Mouse (Mus musculus): ENCODE results near the gene Synpo2. TPM values are rescaled to one million over a fixed set of nuclear protein-coding genes. Genes with fewer than 3 reads are reported as not detected.

Synpo2 gene
- 1.1 and 1.7 TPM in 2 replicates for polyA plus RNA-seq (2014; fragmentation: Nextera tagmentation; extraction: Ambion mirVana)

DNA sequence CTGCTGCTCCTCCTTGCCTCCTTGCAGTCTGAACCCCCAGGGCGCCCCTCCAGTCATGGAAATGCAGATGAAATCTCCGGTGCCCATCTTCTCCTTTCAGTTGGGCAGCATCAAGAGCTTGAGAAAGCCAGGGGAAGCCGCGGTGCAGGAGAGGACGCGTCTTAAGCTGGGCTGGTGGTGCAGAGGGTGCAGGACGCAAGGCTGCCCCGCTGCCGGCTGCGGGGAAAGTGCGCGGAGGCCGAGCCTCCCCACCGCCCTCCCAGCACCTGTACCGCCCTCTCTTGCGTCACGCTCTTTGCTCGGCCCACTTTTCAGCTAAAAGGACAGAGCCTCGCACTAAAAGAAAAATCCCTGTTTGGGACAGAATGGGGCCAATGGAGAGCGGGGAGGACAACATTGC, at the start of gene Synpo2:
Synpo2 (minus strand) TSS at position 229 of the 400 bp plus-strand sequence.
- Histone ChIP-seq H3K4me2 (ENCODE audit: low read length) (peak within 1 kb of the TSS; percentile 85), H3K36me3 (ENCODE audit: control insufficient read depth, insufficient read depth, low read length) (no peaks in the 10 kb centered on the region), H3K4me1 (ENCODE audit: control insufficient read depth, insufficient read depth, low read length) (peaks cover 4% of the 10 kb centered on the region; the same call in 1 of the 2 replicates), H3K4me3 (ENCODE audit: low read depth, low read length) (peak within 1 kb of the TSS; percentile 41), H3K27ac (ENCODE audit: low read depth, low read length) (no peak within 1 kb of the TSS), H3K9ac (ENCODE audit: low read length) (peak within 1 kb of the TSS; percentile 58), H3K9me3 (replicated peaks; ENCODE audit: control insufficient read depth, low read length) (0 out of 2 replicates have a peak, but pooled peaks cover 2% of the 10 kb centered on the region), H3K27me3 (replicated peaks; ENCODE audit: control insufficient read depth, insufficient read depth, low read length) (no peaks in the 10 kb centered on the region)
- DNase-seq (ENCODE audit: low spot score) (peak; percentile 65), ATAC-seq (peak; percentile 85)
- under 1% methylated on average over 20 of the region's 20 CpGs for WGBS

DNA sequence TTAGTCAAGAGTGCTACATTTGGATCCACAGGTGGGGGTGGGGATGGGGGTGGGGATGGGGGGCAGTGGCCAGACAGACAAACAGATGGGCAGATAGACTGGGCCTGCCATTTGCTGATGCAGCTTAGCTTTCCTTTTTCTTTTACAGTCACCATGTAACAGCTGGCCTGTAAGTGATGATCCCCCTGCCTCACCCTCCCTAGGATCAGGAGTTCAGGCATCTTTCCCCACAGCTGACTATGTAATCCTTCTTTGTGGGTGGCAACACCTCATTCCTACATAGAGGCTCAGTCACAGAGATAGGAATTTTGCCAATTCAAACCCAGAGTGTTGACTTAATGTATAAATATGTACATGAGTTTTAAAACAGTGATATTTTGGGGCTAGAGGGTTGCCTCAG, 49.7 kb upstream of the Synpo2 start:
- H3K4me3 ChIP-seq (ENCODE audit: low read depth, low read length) = no peak overlapping the region
- no peak for ATAC-seq

DNA sequence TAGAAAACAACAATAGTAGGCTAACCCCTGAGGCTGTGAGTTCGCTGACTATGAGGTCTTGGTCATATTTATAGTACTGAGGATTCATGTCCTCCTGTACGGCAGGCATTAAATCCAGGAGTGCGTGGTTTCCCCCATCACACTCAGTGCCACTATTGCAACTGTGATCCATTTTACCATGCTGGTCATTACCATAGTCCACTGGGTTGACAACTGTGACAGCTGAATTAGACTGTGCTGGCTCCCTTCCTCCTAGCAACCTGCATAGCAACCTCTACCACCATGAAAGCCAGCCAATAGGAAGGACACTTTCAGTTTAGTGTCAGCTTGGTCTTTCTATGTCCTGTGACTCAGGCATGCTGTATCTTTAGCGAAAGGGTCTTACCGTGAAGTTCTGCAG, 48.3 kb upstream of the Synpo2 start:
- no peak overlapping the region for H3K4me2 ChIP-seq (ENCODE audit: low read length)
- WGBS = 93% methylated on average over 5 of the region's 5 CpGs

More for the DNA sequence above, 49.7 kb upstream of the Synpo2 start:
- no peak overlapping the region for H3K27ac ChIP-seq (ENCODE audit: low read depth, low read length)
- no peak for DNase-seq (ENCODE audit: low spot score)
- H3K36me3 ChIP-seq (ENCODE audit: control insufficient read depth, insufficient read depth, low read length) = no peaks in the 10 kb centered on the region
- no peak overlapping the region for H3K9ac ChIP-seq (ENCODE audit: low read length)
- H3K4me2 ChIP-seq (ENCODE audit: low read length) = no peak overlapping the region
- H3K4me1 ChIP-seq (ENCODE audit: control insufficient read depth, insufficient read depth, low read length) = no peaks in the 10 kb centered on the region
- H3K9me3 ChIP-seq (replicated peaks; ENCODE audit: control insufficient read depth, low read length) = no peaks in the 10 kb centered on the region
- no peaks in the 10 kb centered on the region for H3K27me3 ChIP-seq (replicated peaks; ENCODE audit: control insufficient read depth, insufficient read depth, low read length)

DNA sequence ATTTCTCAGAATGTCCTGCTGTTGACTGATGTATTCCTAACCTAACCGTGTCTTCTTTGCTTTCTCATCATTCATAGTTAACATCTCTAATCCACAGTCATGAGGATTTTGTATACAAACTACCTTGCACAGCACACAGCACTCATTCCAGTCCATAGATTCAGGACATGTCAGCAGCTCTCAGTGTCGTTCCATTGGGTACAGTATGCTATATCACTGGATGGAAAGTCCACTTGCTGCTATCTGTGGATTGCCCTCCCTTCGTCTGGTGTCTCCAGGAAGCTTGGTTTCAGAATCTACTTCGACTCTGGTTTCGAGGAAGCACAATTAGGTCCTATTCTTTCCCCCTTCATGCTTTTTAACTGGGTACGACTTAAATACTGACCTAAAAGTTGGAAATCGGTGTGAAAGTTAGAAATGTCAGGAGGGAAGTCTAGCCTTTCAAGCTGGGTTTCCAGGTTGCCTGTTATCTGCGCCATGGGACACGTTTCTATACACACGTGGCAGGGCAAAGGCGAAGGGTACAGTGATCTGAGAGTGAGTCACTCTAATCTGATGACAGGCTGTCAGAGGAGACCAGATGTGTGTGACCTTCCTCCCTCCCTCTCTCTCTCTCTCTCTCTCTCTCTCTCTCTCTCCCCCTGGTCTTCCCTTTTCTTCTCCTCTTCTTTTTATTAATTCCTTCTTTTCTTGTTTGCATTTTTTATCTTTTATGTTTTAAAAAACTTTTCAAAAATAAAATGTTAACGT, 47.1 kb upstream of the Synpo2 start:
- no peaks in the 10 kb centered on the region for H3K27me3 ChIP-seq (replicated peaks; ENCODE audit: control insufficient read depth, insufficient read depth, low read length)
- no peaks in the 10 kb centered on the region for H3K4me1 ChIP-seq (ENCODE audit: control insufficient read depth, insufficient read depth, low read length)
- H3K4me2 ChIP-seq (ENCODE audit: low read length) = no peak overlapping the region
- DNase-seq (ENCODE audit: low spot score) (no peak), ATAC-seq (no peak)
- H3K4me3 ChIP-seq (ENCODE audit: low read depth, low read length) = no peak overlapping the region
- H3K27ac ChIP-seq (ENCODE audit: low read depth, low read length) = no peak overlapping the region
- no peaks in the 10 kb centered on the region for H3K9me3 ChIP-seq (replicated peaks; ENCODE audit: control insufficient read depth, low read length)
- H3K9ac ChIP-seq (ENCODE audit: low read length) = no peak overlapping the region
- H3K36me3 ChIP-seq (ENCODE audit: control insufficient read depth, insufficient read depth, low read length) = no peaks in the 10 kb centered on the region
- 88% methylated on average over 12 of the region's 12 CpGs for WGBS

More for the DNA sequence above, 48.3 kb upstream of the Synpo2 start:
- H3K27me3 ChIP-seq (replicated peaks; ENCODE audit: control insufficient read depth, insufficient read depth, low read length) = no peaks in the 10 kb centered on the region
- no peak for ATAC-seq
- H3K9ac ChIP-seq (ENCODE audit: low read length) = no peak overlapping the region
- no peak overlapping the region for H3K27ac ChIP-seq (ENCODE audit: low read depth, low read length)
- no peak overlapping the region for H3K4me3 ChIP-seq (ENCODE audit: low read depth, low read length)
- H3K9me3 ChIP-seq (replicated peaks; ENCODE audit: control insufficient read depth, low read length) = no peaks in the 10 kb centered on the region
- H3K36me3 ChIP-seq (ENCODE audit: control insufficient read depth, insufficient read depth, low read length) = no peaks in the 10 kb centered on the region
- no peak for DNase-seq (ENCODE audit: low spot score)
- H3K4me1 ChIP-seq (ENCODE audit: control insufficient read depth, insufficient read depth, low read length) = no peaks in the 10 kb centered on the region

DNA sequence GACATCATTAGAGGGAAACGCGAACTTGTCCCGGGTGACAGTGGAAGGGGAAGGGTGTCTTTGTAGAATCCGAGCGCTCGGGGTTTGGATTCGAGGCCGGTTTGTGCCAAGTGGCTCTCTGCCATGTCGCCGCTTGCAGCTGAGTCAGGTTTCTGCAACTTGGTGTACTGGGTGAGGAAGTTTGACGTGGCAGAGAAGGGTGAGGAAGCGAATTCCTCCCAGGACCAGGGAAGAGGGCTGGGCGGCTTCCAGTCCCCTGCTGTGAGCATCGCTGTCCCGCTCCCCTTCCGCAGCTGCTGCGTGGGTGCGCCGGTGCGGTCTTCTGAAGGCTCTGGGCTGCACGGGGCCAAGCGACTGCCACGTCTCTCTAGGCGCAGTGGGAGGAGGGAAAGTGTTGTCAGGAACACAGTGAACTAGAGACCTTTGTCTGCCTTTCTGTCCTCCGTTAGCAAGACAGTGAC, 31.8 kb upstream of the Synpo2 start:
- WGBS = under 1% methylated on average over 25 of the region's 25 CpGs
- peak; percentile 51 for DNase-seq (ENCODE audit: low spot score)
- no peaks in the 10 kb centered on the region; the same call in 1 of the 2 replicates for H3K4me1 ChIP-seq (ENCODE audit: control insufficient read depth, insufficient read depth, low read length)
- H3K27ac ChIP-seq (ENCODE audit: low read depth, low read length) = no peak overlapping the region
- peak; percentile 57 for ATAC-seq
- no peaks in the 10 kb centered on the region for H3K27me3 ChIP-seq (replicated peaks; ENCODE audit: control insufficient read depth, insufficient read depth, low read length)
- no peaks in the 10 kb centered on the region for H3K9me3 ChIP-seq (replicated peaks; ENCODE audit: control insufficient read depth, low read length)
- peak overlapping the region; percentile 59 for H3K4me3 ChIP-seq (ENCODE audit: low read depth, low read length)
- H3K9ac ChIP-seq (ENCODE audit: low read length) = peak overlapping the region; percentile 55
- H3K36me3 ChIP-seq (ENCODE audit: control insufficient read depth, insufficient read depth, low read length) = no peaks in the 10 kb centered on the region
- H3K4me2 ChIP-seq (ENCODE audit: low read length) = peak overlapping the region; percentile 89

DNA sequence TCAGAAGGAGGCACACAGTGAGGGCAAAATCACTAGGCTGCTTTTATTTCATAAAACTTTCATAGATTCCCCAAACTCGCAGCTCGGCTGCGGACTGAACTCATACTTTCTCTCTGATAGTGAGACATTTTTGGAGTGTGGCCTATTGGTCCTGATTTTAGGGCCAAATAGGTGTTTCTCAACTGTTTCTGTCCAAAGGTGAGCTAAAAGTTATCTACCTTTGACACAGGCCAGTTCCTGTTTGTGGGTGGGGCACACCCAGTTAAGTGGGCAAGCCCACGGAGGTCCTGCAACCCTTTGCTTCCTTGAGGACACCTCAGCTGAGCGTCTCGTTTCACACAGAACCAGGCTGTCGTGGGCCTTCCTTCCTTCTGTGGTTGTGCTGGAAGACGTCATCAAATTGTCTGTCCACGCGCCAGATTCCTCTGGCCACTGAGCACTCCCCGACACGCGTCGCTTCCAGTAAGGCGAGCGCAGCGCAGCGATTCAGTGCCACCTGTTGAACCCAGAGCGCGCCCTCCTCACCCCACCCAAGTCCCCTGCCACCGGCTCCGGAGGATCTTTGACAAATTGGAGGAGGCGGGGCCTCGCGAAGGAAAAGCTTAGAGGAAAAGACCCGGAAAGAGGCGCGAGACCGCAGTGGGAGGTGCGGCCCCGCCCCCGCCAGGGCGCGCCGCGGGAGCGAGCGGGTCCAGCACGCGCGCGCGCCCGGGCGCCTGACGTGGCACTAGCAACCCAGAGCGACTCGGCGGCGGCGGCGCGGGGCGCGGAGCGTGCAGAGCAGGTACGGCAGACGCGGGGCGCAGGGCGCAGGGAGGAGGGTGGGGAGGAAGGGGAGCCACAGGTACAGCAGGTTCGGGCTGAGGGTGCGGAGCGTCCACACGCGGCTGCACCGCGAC, 31.1 kb upstream of the Synpo2 start, which contains the start of gene Sec24d:
Sec24d (plus strand) TSS at position 703 of the 899 bp plus-strand sequence.
- H3K4me3 ChIP-seq (ENCODE audit: low read depth, low read length) = peak within 1 kb of the TSS; percentile 59
- no peaks in the 10 kb centered on the region for H3K9me3 ChIP-seq (replicated peaks; ENCODE audit: control insufficient read depth, low read length)
- ATAC-seq (peak; percentile 93), DNase-seq (ENCODE audit: low spot score) (peak; percentile 81)
- no peaks in the 10 kb centered on the region; the same call in 1 of the 2 replicates for H3K4me1 ChIP-seq (ENCODE audit: control insufficient read depth, insufficient read depth, low read length)
- peak within 1 kb of the TSS; percentile 89 for H3K4me2 ChIP-seq (ENCODE audit: low read length)
- H3K9ac ChIP-seq (ENCODE audit: low read length) = peak within 1 kb of the TSS; percentile 55
- no peaks in the 10 kb centered on the region for H3K36me3 ChIP-seq (ENCODE audit: control insufficient read depth, insufficient read depth, low read length)
- no peaks in the 10 kb centered on the region for H3K27me3 ChIP-seq (replicated peaks; ENCODE audit: control insufficient read depth, insufficient read depth, low read length)
- WGBS = 4% methylated on average over 64 of the region's 68 CpGs
- H3K27ac ChIP-seq (ENCODE audit: low read depth, low read length) = no peak within 1 kb of the TSS

DNA sequence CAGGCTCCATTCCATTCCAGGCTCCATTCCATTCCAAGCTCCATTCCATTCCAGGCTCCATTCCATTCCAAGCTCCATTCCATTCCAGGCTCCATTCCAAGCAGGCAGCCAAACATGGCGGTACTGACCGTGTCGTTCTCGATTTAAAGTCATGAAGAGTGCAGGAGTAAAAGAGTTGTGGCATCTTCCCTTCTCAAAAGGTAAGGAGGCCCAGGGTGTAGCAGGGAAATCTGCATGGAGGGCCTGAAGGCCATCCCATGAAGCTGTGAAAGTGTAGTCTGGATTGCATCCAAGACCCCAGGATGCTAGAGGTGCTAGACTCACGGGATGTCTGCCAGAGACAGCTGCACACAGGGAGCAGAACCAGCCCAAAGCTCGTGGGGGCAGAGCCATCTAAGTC, 28.8 kb upstream of the Synpo2 start:
- 55% methylated on average over 6 of the region's 6 CpGs for WGBS
- ATAC-seq = no peak

DNA sequence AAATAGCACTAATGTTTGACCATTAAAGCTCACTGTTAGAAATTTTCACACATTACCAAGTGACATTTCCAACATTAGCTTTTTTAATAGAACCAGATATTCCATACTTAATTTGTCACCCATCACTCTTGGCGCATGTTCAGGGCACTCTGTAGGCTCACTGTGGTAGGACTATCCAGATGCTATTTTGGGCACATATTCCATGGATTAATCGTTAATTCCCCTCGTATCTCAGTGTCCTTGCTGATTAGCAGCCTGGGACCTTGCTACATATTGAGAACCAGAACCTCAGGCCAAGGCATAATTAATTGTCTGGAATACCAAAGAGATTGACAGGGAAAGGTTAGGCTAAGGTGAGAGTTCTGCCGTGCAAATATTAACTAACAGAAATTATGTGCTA, 22.8 kb upstream of the Synpo2 start:
- Histone ChIP-seq H3K4me1 (ENCODE audit: control insufficient read depth, insufficient read depth, low read length) (no peaks in the 10 kb centered on the region), H3K9me3 (replicated peaks; ENCODE audit: control insufficient read depth, low read length) (no peaks in the 10 kb centered on the region), H3K27ac (ENCODE audit: low read depth, low read length) (no peak overlapping the region), H3K36me3 (ENCODE audit: control insufficient read depth, insufficient read depth, low read length) (no peaks in the 10 kb centered on the region), H3K27me3 (replicated peaks; ENCODE audit: control insufficient read depth, insufficient read depth, low read length) (no peaks in the 10 kb centered on the region), H3K4me3 (ENCODE audit: low read depth, low read length) (no peak overlapping the region), H3K9ac (ENCODE audit: low read length) (no peak overlapping the region), H3K4me2 (ENCODE audit: low read length) (no peak overlapping the region)
- peak; percentile 58; the same call in 1 of the 2 replicates for ATAC-seq
- DNase-seq (ENCODE audit: low spot score) = peak; percentile 39
- WGBS = 58% methylated on average over 4 of the region's 4 CpGs

More for the DNA sequence above, 28.8 kb upstream of the Synpo2 start:
- no peaks in the 10 kb centered on the region for H3K9me3 ChIP-seq (replicated peaks; ENCODE audit: control insufficient read depth, low read length)
- no peak overlapping the region for H3K27ac ChIP-seq (ENCODE audit: low read depth, low read length)
- DNase-seq (ENCODE audit: low spot score) = peak; percentile 24
- H3K4me2 ChIP-seq (ENCODE audit: low read length) = no peak overlapping the region
- H3K36me3 ChIP-seq (ENCODE audit: control insufficient read depth, insufficient read depth, low read length) = no peaks in the 10 kb centered on the region
- H3K4me1 ChIP-seq (ENCODE audit: control insufficient read depth, insufficient read depth, low read length) = no peaks in the 10 kb centered on the region; the same call in 1 of the 2 replicates
- H3K9ac ChIP-seq (ENCODE audit: low read length) = no peak overlapping the region
- no peak overlapping the region for H3K4me3 ChIP-seq (ENCODE audit: low read depth, low read length)
- H3K27me3 ChIP-seq (replicated peaks; ENCODE audit: control insufficient read depth, insufficient read depth, low read length) = no peaks in the 10 kb centered on the region
